Mouse (Mus musculus): ENCODE measurements around the gene Mphosph10. TPM values are rescaled to one million over a fixed set of nuclear protein-coding genes. Genes with fewer than 3 reads are reported as not detected.
A peak's percentile ranks its signal among the peaks of the same experiment; 100 is the strongest.

The Mphosph10 gene
- polyA plus RNA-seq, 1 experiment = 8.4 TPM

DNA sequence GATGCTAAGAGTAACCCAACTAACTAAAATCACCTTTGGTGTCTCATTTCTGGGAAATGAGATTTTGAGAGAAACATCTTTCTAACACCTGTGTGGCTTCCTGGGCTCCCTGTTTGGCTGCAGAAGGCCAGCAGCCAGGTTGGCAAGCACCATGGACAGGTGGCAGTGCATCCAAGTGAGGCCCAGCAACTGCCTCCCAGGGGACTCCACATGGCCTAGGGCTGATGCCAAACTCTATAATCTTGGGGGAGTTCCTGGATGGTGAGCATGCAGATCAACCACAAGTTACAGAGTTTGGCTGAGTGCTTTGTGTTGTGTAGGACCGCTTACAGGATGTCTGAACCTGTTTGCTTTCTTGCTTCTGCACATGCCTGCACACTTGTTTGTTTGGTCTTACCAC is 59.4 kb downstream of the Mphosph10 start:
- Histone ChIP-seq H3K36me3 (ENCODE audit: control insufficient read depth, insufficient read depth) (peaks cover 36% of the 10 kb centered on the region), H3K4me2 (ENCODE audit: low read depth) (no peak overlapping the region), H3K4me3 (no peak overlapping the region), H3ac (ENCODE audit: control insufficient read depth, insufficient read length) (no peak overlapping the region), H3K79me2 (ENCODE audit: control insufficient read depth, insufficient read depth) (no peaks in the 10 kb centered on the region), H3K27me3 (ENCODE audit: control insufficient read depth, insufficient read depth, insufficient read length) (no peaks in the 10 kb centered on the region)
- peak in 2 of 3 experiments; percentile 9 for TF ChIP-seq MYOG (IDR thresholded peaks at IDR 0.05; ENCODE audit: control insufficient read depth in 1 of 3, insufficient read depth in 1 of 3, insufficient read length in 2 of 3, low read depth in 2 of 3)
- TF ChIP-seq E2F4 (IDR thresholded peaks at IDR 0.05; ENCODE audit: insufficient read depth) = no peak

DNA sequence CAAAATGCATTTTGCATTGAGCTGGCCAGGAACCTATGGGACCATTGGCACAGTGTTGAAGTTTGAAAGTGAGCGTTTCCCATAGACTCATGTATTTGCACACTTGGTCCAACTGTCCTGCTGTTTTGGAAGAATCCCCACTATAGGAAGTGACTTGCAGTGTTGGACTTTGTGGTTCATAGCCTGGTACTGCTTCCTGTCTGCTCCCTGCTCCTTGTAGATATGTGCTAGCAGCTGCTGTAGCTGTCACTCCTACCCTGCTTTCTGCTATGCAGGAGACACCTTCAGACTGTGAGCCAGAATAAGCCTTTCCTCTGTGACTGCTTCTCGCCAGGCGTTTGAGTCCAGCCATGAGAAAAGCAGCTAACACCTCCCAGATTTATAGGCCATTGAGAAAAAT is 60.8 kb downstream of the Mphosph10 start:
- no peaks in the 10 kb centered on the region for H3K27me3 ChIP-seq (ENCODE audit: control insufficient read depth, insufficient read depth, insufficient read length)
- no peak overlapping the region for H3ac ChIP-seq (ENCODE audit: control insufficient read depth, insufficient read length)
- no peak overlapping the region for H3K4me2 ChIP-seq (ENCODE audit: low read depth)
- H3K4me3 ChIP-seq = no peak overlapping the region
- peaks cover 40% of the 10 kb centered on the region for H3K36me3 ChIP-seq (ENCODE audit: control insufficient read depth, insufficient read depth)
- no peak for TF ChIP-seq CEBPB (IDR thresholded peaks at IDR 0.05; ENCODE audit: insufficient read depth, poor library complexity, severe bottlenecking)
- TF ChIP-seq MYOD1 (IDR thresholded peaks at IDR 0.05; ENCODE audit: control insufficient read depth in 1 of 3, insufficient read length in 2 of 3, low read depth in 2 of 3) = peak in 2 of 3 experiments; percentile 48 to 54
- no peaks in the 10 kb centered on the region for H3K79me2 ChIP-seq (ENCODE audit: control insufficient read depth, insufficient read depth)

DNA sequence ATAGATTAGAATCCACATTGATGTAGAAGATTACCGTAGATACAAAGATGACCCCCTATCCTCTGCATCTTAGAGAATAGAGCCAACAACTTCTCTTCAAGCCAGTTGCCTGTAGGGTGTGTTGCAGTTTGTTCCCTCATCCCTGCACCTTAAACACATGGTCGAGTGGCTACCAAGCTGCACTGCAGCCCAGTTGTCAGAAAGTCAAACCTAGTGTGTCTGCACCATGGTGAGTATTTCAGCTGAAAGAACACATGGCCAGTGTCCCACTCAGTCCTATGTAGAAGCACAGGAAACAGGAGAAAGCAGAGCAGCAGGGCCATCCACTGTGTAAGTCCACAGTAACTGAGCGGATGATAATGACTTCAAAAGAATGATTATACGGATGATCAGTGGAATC is 64.6 kb downstream of the Mphosph10 start:
- Histone ChIP-seq H3K79me2 (ENCODE audit: control insufficient read depth, insufficient read depth) (no peaks in the 10 kb centered on the region), H3ac (ENCODE audit: control insufficient read depth, insufficient read length) (no peak overlapping the region), H3K4me2 (ENCODE audit: low read depth) (no peak overlapping the region), H3K36me3 (ENCODE audit: control insufficient read depth, insufficient read depth) (peaks cover 50% of the 10 kb centered on the region), H3K4me3 (no peak overlapping the region), H3K27me3 (ENCODE audit: control insufficient read depth, insufficient read depth, insufficient read length) (no peaks in the 10 kb centered on the region)
- no peak for TF ChIP-seq E2F4 (IDR thresholded peaks at IDR 0.05; ENCODE audit: insufficient read depth)
- no peak for TF ChIP-seq CEBPB (IDR thresholded peaks at IDR 0.05; ENCODE audit: insufficient read depth, poor library complexity, severe bottlenecking)
- no peak for TF ChIP-seq REST (IDR thresholded peaks at IDR 0.05; ENCODE audit: insufficient read depth, insufficient read length)
- TF ChIP-seq MAX (IDR thresholded peaks at IDR 0.05; ENCODE audit: low read depth) = no peak
- no peak for TF ChIP-seq TCF12 (IDR thresholded peaks at IDR 0.05; ENCODE audit: insufficient read depth, poor library complexity, severe bottlenecking)

DNA sequence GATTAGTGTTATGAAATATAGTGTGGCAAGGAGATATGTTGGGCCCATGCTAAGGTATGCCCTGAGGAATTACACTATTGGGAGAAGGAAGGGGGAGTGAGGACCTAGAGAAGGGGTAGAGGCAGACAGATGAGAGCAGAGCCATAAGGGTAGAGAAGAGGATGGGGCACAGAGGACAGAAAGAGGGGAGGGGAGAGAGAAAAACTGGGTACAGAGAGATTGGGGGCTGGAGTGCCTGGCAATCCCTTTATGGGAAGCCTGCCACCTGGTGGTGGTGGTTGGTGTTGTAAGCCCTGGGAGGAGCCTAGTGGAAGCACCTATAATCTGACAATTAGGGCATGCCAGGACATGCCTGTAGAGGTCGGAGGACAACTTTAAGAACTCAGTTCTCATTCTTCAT is 65.2 kb downstream of the Mphosph10 start:
- Histone ChIP-seq H3K27me3 (ENCODE audit: control insufficient read depth, insufficient read depth, insufficient read length) (no peaks in the 10 kb centered on the region), H3K79me2 (ENCODE audit: control insufficient read depth, insufficient read depth) (no peaks in the 10 kb centered on the region), H3ac (ENCODE audit: control insufficient read depth, insufficient read length) (no peak overlapping the region), H3K4me3 (no peak overlapping the region), H3K4me2 (ENCODE audit: low read depth) (no peak overlapping the region), H3K36me3 (ENCODE audit: control insufficient read depth, insufficient read depth) (peaks cover 55% of the 10 kb centered on the region)
- TF ChIP-seq CEBPB (IDR thresholded peaks at IDR 0.05; ENCODE audit: insufficient read depth, poor library complexity, severe bottlenecking) = no peak
- TF ChIP-seq MYOG (IDR thresholded peaks at IDR 0.05; ENCODE audit: control insufficient read depth in 1 of 3, insufficient read depth in 1 of 3, insufficient read length in 2 of 3, low read depth in 2 of 3) = no peak
- TF ChIP-seq MAX (IDR thresholded peaks at IDR 0.05; ENCODE audit: low read depth) = no peak
- TF ChIP-seq POLR2A (IDR thresholded peaks at IDR 0.05; ENCODE audit: insufficient read length, low read depth) = no peak
- no peak for TF ChIP-seq USF1 (IDR thresholded peaks at IDR 0.05; ENCODE audit: low read depth)
- no peak for TF ChIP-seq SRF (IDR thresholded peaks at IDR 0.05; ENCODE audit: control insufficient read depth, insufficient read length, low read depth)
- no peak for TF ChIP-seq E2F4 (IDR thresholded peaks at IDR 0.05; ENCODE audit: insufficient read depth)
- no peak for TF ChIP-seq TCF3 (IDR thresholded peaks at IDR 0.05; ENCODE audit: insufficient read length, low read depth)
- TF ChIP-seq MYOD1 (IDR thresholded peaks at IDR 0.05; ENCODE audit: control insufficient read depth in 1 of 3, insufficient read length in 2 of 3, low read depth in 2 of 3) = no peak
- no peak for TF ChIP-seq POLR2AphosphoS2 (IDR thresholded peaks at IDR 0.05; ENCODE audit: insufficient read length, low read depth)
- no peak for TF ChIP-seq TCF12 (IDR thresholded peaks at IDR 0.05; ENCODE audit: insufficient read depth, poor library complexity, severe bottlenecking)
- TF ChIP-seq REST (IDR thresholded peaks at IDR 0.05; ENCODE audit: insufficient read depth, insufficient read length) = no peak

Other genes with a start within 250 kb of the Mphosph10 start
- 0.17 TPM for gene Trpm1, start 238.4 kb downstream of the Mphosph10 start, polyA plus RNA-seq (2012; fragmentation: generic; extraction: Trizol)
- 5.6 TPM for gene Mtmr10, start 104.6 kb downstream of the Mphosph10 start, polyA plus RNA-seq (2012; fragmentation: generic; extraction: Trizol)
- gene Fan1, start 18.2 kb downstream of the Mphosph10 start, polyA plus RNA-seq (2012; fragmentation: generic; extraction: Trizol) = 1.7 TPM
- 18.9 TPM for gene Mcee, start 339 bp upstream of the Mphosph10 start, polyA plus RNA-seq (2012; fragmentation: generic; extraction: Trizol)
- gene Apba2, start 109.4 kb upstream of the Mphosph10 start, polyA plus RNA-seq (2012; fragmentation: generic; extraction: Trizol) = not detected

Data from myocyte (in vitro differentiated cells).